Mouse (Mus musculus) embryo, embryonic 11.5 days (tissue): ENCODE results near the gene Hivep2.

ENCODE experiments used
- DNase-seq: peaks from one replicate; pipeline ENCODE4 v3.0.0-alpha.2; 2012; ENCODE audit warnings: low read depth, low spot score

Hivep2 gene

DNA sequence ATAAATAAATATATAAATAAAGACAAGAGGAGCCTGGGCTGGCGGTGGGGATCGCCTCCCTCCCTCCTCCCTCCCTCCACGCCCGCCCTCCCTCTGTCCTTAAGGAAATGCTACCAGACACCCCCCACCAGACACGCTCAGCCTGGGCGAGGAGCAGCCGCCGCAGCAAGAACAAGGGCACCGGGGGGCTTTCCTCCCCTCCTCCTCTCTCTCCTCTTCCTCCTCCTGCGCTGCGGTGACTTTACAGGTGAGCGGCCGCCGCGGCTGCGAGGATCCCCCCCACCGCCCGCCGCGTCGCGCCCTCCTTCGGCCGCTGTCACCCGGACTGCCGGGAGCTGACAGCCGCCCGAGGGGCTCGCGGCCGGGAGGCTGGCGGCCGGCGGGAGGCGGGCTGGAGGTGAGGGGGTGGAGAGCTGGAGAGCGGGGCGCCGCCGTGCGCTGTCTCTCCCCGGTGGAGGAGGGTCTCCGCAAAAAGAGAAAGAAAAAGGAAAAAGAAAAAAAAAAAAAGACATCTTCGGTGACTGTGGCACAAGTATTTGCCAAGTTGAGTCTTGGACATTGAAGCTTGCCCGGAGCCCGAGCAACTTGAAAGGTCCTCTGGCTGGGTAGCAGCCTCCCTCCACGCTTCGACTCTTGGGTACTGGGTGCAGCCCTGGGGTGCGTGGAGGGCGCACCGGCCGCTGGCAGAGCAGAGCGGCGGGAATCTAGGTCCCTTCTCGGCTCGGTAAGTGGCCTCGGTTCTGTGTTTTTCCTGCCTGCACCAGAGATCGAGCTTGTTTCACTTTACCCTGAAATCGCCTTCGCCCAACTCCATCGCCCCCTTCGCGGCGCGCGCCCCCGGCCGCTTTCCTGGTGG, at the start of gene Hivep2:
Gene Hivep2 (plus strand): TSS at position 102 of the 856 bp plus-strand sequence.
- DNase-seq, result peak; percentile 40

DNA sequence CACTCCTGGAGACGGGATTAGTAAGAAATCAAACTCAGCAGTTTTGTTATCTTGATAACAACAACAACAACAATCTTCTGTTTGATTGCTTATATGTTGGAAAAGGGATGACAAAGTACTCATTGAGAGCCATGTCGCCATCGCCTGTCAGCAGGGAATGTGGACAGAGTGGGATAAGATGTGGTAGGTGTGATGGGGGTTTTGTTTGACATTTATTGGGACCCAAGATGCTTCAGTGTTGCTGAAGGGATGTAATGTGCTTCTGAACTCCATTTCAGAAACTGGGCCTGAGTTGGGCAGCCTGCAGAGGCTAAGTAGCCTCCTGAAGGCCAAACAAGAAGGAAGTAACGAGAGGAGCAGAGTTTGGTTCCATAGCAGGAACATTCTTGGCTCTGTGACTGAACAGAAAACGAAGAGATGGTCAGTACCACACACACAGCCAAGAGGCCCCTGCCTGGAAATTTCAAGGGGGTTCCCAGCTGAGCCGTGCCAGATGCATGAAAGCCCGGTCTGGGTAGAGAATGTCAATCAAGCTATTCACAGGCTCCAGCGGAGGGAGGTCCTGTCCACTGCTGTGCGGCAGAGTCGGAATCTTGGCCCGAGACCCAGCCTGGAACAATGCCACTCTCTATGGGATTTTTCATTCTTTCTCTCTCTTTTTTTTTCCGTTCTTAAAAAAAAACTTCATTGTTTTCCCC, 49.1 kb upstream of the Hivep2 start:
- DNase-seq, result no peak

DNA sequence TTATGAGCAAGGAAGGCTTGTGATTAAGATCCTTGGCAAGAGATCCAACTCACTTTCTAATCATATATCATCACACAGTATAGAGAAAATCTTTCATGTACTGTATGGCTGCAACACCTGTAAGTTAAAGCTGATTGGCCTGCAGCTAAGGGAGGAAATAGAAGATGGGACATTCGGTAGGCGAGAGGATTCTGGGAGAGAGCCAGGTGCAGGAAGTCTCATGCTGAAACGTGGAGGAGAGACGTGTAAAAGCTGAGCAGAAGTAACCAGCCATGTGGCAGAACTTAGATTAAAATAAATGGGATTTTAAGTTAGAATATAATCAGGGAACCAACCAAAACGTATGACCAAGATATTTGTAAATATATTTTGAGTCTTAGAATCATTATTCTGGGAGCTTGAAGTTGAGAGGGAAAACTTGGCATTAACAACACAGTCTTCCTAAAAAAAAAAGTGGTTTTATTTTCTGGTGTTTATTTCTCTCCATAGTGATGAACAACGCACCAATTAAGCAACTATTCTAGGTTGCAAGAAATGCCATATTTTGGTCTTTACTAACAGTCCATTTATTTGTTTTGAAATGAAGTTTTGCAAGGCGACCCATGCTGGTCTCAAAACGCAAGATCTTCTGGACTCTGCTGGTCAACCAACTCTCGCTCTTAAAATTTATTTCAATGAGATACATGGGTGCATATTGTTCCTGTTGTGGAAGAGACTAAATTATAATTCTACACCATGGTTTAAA, 44.1 kb upstream of the Hivep2 start:
- no peak for DNase-seq

DNA sequence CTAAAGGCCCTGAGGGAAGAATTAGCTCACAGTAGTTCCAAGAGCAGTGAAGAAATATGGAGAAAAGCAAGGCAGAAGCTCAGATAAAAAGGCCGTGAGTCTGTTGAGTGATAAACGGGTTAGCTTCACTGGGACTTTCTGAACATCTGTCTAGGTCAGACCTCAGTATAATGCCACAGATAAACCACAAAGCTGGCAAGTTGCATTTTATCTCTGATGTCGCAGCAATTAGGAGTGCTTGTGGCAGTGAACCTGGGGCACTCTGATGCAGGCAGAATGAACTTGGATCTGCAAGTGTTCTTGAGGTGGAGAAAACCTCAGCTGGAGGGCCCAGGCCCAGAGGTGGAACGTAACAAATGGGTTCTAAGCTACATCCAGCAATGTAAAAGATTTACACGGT, 36.6 kb upstream of the Hivep2 start:
- DNase-seq, result no peak

DNA sequence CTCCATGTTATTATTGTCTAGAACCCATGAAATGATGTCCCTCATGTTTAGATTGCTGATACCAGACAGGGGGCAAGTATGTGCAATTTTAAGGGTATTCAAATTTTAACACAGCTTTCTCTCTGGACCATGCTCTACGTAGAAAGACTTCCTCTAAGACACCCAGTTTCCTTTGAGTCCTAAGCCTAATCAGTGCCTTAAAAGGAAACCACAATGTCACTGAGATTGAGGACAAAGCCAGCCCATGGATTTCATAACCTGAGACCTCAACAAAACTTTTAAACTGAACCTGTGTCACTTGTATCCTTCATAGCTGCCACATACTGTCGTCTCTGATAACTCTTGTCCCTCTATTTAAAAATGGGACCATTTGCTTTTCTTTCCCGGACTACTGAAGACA, 33.7 kb upstream of the Hivep2 start:
- DNase-seq, result no peak

DNA sequence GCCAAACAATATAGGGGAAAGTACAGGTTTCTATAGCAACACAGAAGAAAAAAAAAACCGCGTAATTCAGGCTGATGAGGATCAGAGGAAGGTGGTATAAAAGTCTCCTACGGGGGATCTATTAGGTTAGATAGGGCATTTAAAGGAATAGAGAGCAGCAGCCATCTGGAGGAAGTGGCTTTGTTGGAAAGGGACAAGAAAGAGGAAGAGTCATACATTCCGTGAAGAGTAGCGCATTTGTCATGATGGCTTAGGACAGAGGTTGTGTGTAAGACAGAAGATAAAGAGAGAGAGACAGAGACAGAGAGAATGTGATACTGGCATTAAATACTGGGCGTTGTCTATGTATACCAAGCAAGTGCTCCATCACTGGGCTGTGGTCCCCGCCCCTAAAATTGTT, 32.6 kb upstream of the Hivep2 start:
- DNase-seq, result no peak

DNA sequence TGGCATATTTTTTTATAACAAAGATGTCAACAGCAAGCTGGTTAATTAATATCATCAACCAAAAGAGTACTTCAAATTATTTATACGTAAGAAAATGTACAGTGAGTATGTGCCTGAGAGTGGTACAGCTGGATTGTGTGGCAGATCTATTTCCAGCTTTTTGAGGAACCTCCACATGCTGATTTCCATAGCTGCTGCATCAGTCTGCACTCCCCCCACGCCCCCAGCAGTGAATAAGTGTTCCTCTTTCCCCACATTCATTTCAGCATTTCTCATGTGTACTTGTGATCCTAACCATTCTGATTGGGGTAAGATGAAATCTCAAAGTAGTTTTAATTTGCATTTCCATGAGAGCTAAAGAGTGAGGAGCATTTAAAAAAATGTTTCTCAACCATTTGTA, 30.2 kb upstream of the Hivep2 start:
- no peak for DNase-seq

DNA sequence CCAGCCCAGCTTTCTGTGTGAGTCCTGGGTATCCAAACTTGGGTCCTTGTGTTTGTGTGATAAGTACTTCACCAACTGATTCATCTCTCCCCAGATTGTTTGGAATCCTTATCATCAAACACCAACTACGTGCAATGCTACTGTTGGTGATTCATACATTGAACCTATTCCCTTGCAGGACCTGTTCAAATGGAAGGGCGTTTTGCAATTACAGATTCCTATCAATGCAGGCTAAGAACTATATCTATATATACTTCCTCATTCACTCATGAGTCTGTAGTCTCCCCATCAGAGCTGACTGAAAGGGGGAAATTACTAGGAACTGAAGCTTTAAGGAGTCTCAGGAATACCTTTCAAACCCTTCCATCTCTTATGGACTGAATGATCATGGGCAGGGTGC, 24.5 kb upstream of the Hivep2 start:
- no peak for DNase-seq

DNA sequence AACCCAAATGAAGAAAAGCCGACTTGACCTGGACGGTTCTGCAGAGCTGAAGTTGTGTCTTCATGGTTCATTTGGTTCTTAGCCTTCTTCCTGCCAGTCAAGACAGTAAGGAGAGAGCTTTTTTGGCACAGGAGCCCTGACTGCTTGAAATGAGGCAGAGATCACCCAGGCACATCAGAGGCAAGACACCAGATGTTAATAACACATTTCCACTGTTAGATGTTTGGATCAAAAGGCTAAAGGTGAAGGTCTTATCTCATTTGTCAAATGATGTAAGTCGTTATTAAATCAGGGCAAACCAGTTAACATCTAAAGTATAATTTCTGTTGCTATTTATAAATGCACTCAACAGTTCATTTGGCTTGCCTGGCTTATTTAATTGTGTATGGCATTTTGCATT, 22.2 kb upstream of the Hivep2 start:
- no peak for DNase-seq

DNA sequence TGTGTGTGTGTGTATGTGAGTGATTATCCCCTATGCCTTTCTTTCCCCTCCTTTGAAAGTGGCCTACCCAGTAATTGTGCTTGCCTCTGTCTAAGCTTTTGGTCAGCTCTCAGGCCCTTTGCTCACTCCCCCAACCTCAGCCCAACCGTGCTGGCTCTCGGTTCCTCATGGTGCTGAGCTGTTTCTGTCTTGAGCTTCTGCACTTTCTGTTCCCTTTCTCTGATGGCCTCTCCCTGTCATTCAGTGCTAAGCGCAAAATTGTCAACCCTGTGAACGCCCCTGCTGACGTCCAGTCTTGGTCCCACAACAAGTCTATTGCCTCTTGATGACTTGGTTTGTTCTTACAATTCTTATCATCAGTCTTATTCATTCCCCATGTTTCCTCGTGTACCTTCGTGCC, 19.4 kb upstream of the Hivep2 start:
- DNase-seq, result no peak

DNA sequence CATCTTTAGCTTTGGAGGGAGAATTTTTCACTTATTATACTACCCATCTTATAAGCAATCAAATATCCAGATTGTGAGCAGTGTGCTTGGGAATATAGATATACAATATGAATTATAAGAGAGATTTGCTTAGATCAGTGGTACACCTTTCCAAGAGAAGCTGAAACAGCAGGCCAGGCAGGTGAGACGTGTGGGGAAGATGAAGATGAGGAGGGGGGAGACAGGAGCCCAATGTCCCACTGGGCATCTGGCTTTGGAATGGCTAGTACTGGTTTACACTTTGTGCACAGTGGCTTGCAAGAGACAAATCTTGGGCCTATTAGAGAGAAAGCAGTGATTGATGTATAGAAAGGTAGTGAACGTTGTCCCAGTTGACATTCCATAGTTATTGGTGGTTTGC, 2.9 kb upstream of the Hivep2 start:
- DNase-seq, result no peak

DNA sequence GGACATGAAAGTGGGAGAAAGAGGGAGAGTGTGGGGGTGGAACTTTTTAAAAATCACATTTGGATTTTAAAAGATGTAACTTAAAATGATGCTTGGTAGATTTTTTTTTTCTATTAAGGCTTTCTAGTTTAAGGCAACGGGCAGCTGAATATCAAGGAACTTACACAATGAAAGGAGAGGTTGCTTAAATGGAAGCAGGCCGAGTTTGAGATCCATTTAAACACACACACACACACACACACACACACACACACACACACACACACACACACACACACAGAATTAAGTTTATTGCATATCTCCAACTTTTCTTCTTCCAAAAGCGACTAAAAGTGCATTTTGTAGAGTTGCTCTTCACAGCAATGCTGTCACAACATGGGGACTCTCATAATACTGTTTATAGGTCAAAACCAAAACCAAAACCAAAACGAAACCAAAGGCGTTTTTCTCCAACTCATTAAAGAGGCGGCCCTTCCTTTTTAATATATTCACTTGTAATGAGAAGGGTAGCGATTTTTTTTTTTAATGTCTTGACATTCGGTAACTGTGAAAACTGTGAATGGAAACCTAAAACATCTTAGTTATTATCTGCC, 1.9 kb upstream of the Hivep2 start:
- DNase-seq, result no peak

DNA sequence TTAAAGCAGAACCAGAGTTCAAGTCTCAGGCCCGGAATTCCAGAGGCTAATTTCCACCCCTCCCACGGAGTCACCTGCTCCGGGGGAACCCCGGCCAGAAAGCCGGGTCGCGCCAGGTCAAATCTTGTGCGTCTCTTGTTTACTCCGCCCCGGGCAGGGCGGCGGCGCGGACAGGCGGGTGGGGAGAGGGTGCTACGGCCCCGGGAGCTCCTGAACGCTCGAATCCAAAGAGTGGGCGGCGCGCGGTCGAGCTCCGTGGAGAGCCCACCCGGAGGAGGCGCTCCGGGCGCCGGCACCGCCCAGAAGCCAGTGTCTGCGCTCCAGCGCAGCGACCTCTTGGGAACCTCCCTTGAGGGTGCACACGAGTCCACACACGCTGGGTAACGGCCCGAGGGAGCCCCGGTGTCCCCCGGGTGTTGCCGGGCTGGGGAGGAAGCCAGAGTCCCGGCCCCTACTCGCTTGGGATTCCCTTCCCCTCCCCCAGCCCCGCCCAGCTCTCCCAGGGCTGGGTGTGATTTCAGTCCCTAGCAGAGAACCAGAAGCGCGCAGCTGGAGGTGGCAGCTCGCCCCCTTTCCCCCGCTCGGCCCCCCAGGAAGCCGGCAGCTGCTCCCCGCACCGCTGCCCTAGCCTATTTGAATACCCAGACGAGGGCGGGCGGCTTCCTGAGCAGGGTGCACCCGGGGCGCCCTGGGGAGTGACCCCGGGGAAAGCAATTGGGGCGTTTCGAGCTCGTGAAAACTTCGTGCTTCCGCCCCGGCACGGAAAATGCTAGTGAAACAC, 1.2 kb upstream of the Hivep2 start:
- peak; percentile 37 for DNase-seq

DNA sequence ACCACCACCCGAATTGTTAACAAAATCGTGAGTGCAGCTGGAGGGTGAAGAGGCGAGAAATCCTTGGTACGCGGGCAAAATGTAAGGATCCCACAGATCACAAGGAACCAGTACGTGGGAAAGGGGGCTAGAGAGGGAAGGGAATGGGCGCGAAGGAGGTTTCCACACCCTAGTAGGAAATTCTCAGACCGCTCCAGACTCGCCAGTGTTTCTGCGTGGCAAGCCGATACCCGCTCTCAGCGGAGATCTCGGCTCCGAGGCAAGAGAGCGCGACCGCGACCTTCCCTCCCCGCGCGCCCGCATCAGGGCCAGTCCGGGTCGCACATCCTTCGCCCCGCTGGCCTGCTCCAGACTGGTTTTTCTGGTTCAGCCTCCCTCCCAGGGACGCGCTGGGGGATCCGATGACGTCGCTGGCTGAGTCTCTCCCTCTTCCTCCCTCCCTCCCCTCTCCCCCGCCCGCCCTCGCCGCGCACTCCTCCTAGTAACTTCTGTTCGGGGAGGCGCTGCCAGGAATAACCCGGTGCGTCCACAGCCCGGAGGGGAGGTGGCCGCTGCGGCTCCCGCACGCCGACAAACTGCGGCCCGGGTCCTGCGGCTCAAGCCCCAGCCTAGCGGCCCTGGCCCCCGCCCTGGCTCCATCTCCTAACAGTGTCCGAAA, 430 bp upstream of the Hivep2 start:
- peak; percentile 70 for DNase-seq

DNA sequence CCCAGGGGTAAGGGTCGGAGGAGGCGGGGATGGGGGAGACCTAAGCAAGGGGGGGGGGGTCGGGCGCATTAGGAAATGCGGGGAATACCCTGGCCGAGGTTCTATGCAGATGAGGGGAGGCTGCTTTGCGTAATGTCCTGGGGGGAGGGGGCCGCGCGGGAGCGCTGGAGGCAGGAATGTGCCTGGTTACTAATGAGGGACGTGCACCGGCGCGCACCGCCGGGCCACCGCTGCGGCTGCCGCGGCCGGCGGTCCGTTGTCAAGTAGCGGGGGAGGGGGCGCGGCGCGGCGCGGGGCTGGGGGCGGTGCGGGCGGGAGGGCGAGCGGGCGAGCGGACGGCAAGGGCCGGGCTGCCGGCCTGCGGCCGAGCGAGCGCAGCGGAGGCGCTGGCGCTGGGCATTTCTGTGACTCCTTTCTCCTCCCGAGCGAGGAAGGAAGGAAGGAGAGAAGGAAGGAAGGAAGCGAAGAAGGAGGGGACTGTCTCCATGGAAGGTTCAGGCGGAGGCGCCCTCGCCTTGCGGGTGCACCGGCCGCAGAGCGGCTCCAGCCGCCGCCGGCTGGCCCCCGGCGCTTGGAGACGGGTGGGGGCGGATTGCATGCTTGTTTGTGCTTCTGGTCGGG, 1.1 kb downstream of the Hivep2 start:
- DNase-seq, result peak; percentile 51

DNA sequence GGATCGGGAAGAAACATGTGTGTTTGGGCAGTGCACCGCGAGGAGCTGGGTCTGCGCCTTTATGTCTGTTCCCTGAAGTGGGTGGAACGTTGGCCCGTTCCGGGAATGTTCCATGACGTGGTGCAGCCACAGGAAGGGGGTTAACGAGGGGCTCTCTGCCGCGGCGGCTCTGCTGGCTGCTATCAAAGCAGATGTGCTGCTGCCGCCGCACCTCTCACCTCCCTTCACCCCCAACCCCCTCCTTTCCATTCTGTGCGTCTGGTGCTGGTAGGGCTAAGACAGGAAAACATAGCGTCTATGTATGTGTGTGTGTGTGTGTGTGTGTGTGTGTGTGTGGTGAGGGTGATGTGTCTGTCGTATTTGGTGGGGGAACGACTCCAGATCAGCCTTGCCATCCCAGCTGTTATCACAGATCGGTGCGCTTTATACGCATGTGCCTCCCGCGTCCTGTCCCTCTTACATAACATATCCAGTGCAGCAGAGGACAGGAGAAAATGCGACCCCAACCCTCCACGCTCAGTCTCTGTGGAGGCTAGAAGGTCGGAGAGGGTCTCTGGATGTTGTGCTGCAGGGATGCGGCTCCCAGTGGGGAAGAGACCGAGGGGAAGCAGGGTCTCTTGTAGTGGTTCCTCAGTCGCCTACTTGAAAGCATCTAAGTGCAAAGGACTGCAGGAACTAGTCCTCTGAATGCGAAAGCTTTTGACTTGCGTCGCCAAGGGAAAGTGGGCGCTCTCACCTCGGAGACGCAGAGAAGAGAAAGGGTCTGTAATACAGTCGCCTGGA, 1.8 kb downstream of the Hivep2 start:
- DNase-seq, result peak; percentile 50

DNA sequence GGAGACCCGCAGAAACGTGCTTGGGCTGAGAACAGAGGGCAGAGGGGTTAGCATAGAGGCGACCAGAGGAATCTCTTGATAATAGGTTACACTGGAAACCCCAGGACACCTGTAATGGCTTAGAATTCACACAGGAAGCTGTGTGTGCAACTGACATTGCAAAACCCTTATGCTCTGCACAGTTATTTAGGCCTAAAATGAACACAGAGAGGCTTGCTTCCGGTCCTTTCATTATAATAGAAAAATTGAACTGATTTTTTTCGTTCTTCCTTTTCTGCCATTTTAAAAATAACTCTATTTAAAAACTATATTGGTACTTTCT, 2.3 kb downstream of the Hivep2 start:
- DNase-seq, result no peak

DNA sequence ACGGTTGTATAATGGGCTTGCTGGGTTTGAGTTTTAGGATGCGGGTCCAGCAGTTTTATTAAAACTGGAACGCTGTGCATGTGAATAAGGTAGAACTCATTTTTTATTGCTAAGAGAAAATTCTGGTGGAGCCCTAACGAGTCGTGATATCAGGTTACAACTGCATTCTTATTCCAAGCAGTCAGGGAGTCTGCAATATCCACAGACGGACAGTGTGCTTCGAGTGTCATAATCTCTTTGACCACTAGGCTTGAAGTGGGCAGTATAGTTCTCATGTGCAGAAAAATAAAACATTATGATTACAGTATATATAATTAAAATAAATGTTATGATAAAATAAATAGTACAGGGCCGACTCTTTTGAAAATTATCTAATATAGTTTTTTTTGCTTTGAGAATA, 3.1 kb downstream of the Hivep2 start:
- peak; percentile 42 for DNase-seq

DNA sequence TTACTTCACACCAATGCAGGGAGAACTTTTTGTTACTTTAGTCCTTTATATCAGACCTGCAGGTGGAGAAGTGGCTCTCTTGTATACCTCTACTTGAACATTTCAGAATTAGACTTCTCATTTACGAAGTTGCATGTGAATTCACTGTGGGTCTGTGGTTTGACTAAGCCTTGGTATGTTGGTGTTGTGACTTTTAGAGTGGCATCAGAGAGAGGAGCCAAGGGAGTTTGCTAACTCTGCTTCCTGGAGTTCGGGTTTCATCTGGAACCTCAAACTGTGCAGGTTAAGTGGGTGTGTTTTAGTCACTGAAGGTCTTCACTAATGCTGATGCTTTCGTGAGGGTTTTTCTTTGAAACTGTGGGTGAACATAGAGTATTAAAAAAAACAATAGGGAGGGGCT, 4.4 kb downstream of the Hivep2 start:
- DNase-seq, result no peak

DNA sequence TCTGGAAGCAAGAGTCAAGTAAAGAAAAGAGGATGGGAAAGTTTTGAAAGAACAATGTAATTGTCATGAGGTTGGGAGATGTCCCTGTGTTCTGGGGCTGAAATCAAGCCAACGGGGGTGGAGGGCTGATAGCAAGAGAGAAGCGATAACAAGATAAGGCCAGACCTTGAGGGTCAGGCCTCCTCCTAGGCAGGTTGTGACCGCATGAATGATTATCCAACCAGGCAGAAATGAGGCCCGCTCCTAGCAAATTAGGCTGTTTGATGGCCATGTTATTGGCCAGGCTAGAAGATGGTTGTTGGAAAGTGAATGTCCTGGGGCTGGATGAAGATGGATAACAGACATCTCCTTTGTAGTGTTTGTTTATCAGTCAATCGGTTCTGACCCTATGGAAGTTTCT, 5.4 kb downstream of the Hivep2 start:
- no peak for DNase-seq
